Mouse (Mus musculus) 3T3-L1 (cell line): ENCODE results near the gene Spg7.
A peak's percentile ranks its signal among the peaks of the same experiment; 100 is the strongest.

Source experiments
- DNase-seq: peaks from one replicate; pipeline ENCODE4 v3.0.0-alpha.2; 2015; ENCODE audit warnings: low read depth, low spot score

Gene Spg7

DNA sequence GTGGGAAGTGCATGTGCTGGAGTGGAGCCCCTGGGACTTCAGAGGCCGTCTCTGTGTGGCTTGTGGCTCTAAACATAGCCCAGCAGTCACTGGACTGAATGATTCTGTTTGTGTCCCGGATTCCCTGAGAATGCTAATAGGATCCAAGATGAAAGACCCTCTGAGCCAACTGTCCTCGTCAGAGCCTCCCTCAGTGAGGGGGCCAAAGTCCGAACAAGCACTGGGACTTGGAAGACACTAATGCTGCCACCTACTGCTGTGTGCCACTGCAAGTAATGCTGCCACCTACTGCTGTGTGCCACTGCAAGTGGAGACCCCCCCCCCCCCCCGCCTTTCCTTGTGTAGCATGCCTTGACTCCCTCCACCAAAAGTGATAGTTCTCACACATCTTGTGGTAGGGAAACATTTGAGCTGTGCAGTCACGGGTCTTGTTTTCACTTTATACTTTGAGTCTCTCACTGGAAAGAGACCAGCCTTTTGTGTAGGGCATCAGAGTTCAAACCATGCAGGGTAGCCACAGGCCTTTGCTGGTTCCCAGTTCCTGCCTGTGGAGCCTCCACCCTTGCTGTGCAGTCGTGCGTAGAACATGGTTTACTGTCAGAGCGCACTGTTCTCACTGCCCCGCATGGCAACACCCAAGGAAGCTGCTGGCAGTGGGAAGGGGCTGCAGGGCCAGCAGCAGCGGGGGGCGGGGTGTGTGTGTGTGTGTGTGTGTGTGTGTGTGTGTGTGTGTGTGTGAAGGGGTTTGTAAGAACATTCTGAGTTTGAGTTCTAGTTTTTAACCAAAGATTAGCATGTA lies 35.2 kb downstream of the Spg7 start:
- DNase-seq, result no peak

DNA sequence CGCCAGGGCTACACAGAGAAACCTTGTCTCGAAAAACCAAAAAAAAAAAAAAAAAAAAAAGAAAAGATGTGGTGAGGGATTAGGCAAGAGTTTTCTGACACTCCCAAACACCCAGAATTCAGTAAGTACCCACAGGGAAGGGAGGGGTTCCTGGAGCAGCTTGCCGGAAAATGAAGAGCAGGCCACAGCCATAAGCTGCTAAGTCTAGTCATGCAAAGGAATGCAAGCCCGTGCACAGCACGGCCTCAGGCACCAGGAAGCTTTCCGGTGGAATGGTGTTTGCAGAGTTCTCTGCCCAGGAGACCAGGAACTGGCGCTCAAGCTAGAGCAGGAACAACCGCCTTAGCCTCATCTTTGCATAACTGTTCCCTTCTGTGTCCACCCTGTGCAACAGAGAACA lies 37.5 kb downstream of the Spg7 start:
- DNase-seq, result peak; percentile 95

DNA sequence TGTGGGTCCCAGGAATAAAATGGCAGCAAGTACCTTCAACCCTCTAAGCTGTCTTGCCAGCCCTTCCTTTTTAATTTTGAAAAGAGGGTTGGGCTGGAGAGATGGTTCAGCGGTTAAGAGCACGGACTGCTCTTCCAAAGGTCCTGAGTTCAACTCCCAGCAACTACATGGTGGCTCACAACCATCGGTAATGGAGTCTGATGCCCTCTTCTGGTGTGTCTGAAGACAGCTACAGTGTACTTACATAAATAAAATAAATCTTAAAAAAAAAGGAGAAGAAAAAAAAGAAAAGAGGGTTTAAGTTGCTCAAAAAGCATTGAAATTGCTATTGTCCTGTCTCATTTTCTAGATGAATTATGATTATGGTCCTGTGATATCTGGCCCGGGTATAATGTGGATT lies 38.5 kb downstream of the Spg7 start:
- peak; percentile 27 for DNase-seq

DNA sequence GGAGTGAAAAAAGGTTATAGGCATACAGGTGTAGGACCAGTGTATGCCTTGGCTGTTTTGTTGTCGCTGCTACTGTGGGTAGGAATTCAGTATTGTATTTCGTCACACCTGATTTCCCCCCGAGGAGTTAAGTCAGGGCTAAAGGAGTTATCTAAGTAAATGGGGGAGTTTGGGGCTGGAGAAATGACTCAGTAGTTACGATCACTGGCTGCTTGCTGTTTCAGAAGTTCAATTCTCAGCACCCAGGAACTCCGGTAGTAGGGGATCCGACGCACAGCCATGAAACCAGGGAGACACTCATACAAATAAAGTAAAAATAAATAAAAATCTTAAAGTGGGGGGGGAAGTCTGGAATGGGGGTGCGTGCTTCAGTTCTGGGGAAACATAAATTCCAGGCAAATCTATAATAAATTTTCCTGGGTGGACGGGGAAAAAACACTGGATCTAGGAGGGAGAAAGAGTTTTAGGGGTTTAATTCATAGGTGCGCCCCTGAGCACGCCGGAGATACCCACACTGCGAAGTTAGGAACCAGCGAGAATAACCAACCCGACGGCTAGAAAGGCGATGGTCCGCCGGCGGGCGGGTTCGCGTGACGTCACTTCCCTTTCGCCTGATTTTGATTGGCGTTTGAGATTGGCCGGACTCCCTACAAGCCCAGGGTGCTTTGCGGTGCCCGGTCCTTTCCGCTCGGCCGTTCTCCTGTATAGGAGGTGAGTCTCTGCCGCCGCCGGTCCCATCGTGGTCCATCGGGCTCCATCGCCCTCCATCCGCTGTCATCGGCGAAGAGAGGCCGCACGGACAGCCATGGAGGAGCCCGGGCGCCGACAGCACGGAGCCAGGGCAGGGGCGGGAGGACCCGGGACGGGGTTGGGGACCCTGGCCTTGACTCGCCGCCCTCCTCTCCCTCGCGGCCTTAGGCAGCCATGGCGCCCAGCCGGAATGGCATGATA lies 39.3 kb downstream of the Spg7 start, which contains the start of gene Rpl13:
Gene Rpl13 (plus strand): TSS at position 616 of the 951 bp plus-strand sequence.
- DNase-seq, result peak; percentile 97

DNA sequence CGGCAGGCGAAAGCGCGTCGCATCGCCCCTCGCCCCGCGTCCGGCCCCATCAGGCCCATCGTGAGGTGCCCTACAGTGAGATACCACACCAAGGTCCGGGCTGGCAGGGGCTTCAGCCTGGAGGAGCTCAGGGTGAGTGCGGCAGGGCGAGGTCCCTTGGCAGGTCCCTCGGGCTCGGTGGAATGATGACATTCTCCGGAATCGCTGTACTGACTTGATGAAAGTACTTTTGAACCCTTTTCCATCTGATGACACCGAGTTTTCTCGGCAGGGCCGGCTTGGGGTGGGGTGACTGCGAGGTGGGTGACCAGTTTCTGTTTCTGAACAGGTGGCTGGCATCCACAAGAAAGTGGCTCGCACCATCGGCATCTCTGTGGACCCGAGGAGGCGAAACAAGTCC lies 40.1 kb downstream of the Spg7 start:
- DNase-seq, result peak; percentile 31

DNA sequence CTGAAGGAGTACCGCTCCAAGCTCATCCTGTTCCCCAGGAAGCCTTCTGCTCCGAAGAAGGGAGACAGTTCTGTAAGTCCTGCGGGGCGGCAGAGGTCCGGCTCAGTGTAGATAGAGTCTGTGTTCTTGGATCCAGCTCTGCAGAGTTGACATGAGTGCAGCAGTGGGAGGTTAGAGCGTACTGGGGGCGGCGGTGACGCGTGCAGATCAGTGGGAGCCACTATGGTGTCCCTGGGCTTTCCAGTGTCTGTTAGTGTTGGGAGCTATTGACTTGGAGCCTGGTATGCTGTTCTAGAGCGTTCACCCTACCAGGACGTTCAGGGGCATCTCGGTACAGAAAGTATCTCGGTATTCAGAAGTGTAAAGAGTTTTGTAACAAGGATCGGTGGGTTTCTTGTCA lies 40.5 kb downstream of the Spg7 start:
- peak; percentile 28 for DNase-seq

DNA sequence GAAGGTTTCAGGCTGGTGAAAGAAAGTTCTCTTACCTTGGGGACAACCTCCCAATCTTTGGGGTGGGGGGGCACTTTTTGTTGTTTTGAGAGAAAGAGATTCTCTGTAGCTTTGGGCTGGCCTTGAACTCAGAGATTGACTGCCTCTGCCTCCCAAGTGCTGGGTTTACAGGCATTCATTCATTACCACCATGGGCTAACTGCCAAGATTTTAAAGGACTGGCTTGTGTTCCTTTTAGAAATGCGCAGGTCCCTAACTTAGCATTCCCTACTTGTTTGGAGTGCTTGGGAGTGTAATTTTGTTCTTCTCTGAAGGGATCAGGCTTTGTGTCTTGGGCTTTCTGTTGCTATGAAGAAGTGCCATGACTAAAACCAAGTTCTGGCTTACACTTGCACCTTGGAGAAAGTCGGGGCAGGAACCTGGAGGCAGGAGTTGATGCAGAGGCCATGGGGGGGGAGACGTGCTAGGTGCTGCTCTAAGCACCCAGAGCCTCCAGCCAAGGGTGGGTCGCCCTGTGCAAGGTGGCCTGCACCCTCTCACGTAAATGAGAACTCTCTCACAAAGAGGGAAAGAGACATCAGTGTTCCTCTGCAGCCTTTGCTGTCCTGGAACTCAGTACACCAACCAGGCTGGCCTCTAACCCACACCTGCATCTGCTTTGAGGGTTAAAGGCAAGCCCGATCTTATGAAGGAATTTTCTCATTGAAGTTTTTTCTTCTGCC lies 41.5 kb downstream of the Spg7 start:
- peak; percentile 50 for DNase-seq

DNA sequence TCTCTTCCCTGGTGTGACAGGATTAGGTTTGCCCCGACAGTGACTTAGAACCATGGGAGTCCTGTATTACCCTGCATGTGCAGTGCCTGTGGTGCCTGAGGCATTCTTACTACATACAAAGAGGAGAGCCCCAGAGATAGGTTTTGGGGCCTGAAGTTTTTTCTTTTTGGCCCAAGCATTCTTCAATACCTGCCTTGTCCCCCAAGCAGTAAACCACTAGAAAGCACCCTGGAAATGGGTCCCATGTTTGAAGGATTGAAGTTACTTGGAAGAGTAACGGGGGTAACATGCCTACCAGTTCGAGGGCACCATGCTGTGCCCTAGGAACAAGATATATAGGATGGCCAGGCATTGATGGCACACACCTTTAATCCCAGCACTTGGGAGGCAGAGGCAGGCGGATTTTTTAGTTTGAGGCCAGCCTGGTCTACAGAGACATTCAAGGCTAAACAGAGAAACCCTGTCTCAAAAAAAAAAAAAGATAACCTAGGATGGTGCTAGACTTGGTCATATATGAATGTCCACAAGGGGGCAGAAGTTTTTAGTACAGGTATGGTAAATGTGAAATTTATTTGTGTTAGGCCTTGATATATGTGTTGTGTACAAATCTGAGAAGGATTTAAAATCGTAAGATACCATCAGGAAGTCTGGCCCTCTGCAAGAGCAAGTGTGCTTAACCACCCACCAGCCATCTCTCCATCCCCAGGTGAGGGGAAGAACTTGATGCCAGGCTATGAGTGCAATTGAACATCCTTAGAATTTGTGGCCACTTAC lies 43.0 kb downstream of the Spg7 start:
- DNase-seq, result peak; percentile 91

DNA sequence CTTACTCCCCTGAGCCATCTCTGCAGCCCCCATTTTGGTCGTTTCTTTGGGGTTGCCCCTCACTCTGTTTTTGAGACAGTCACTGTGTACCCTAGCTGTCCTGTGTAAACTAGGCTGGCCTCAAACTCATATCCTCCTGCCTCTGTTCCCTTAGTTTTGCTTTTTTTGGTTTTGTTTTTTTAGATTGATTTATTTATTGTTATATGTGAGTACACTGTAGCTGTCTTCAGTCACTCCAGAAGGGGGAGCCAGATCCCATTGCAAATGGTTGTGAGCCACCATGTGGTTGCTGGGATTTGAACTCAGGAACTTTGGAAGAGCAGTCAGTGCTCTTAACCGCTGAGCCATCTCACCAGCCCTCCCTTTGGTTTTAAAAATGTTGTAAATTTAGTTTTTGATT lies 43.8 kb downstream of the Spg7 start:
- peak; percentile 72 for DNase-seq

DNA sequence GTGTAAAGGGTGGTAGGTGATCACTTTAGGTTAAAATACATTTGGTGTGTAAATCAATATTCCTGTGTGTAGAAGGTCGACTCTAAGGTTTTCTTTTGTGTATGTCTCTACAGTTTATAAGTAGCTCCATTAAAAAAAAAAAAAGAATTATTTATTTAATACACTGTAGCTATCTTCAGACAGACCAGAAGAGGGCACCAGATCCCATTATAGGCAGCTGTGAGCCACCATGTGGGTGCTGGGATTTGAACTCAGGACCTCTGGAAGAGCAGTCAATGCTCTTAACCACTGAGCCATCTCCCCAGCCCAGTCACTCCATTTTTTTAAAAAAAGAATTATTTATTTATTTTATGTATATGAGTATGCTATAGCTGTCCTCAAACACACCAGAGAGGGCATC lies 45.3 kb downstream of the Spg7 start:
- peak; percentile 25 for DNase-seq

DNA sequence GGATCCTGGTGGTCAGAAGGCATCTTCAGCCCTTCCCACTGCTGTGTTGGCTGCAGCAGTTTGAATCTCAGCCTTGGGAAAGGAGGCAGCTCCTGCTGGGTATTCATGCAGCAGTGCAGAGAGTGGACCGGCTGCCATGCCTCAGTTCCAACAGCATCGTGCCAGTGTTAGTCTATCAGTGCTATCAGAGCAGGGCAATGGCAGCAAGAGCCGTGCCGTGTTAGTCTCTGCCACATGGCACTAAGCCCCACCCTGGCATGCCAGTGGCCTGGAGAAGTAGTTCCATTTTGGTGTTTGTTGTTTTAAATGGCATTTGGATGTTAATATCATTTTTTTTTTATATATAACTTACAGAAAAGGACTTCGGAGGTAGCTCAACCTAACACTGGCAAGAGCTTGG lies 46.2 kb downstream of the Spg7 start:
- no peak for DNase-seq

DNA sequence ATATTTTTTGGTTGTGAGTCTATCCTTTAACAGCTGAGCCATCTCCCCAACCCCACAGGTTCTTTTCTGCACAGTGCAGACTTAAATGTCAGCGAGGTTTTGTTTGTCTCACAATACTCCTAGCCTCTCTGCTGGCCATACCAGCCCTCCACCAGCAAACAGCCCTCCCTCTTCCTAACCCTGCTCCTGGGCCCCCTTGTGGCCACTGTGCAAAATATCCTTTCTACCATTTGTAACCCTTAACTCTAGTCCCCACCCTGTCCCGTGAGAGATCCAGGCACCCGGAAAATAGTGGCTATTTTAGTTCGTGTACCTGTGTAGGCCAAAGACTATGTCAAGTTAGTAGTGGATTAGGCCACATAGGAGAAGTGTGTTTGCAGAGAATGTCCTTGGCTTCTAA lies 47.9 kb downstream of the Spg7 start:
- DNase-seq, result peak; percentile 64

DNA sequence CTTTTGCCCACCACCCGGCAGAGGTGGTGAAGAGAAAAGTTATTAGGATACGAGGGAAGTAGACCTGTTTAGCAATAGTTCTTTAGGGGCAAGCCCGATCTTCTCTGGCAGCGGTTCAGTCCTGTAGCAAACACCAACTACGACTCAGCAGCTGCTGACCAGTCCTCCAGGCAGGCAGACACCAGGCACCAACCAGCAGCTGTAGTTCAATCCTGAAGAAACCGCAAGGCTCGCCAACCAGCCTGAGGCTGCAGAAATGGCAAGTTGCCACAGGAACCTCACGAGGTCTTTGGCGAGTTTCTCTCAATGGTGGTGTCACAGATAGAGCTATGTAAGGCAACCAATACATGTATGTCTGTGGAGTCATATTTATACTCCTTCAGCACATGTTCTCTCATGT lies 50.1 kb downstream of the Spg7 start:
- DNase-seq, result peak; percentile 81

DNA sequence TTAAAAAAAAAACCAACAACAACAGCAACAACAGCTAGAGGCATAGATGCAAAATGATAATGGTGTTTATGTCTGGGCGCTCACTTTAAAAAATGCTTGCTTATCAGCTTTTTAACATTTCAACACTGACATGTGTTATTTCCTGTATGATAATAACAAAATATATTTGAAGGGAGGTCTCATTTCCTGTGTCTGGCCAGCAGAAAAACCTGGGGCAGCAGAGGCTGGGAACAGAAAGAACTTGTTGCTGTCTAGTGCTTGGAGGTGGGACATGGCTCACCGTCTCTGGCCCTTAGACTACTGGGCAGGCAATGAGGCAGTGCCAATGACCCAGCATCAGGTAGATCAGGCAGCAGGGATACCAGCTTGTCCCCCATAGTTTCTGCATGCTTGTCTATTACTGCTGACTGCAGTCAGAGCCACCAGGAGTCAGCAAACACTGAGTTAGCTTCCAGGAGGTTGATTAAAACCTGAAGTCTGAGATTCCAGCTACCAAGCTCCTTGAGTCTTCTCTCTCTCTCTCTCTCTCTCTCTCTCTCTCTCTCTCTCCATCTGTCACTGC lies 51.2 kb downstream of the Spg7 start:
- peak; percentile 55 for DNase-seq

DNA sequence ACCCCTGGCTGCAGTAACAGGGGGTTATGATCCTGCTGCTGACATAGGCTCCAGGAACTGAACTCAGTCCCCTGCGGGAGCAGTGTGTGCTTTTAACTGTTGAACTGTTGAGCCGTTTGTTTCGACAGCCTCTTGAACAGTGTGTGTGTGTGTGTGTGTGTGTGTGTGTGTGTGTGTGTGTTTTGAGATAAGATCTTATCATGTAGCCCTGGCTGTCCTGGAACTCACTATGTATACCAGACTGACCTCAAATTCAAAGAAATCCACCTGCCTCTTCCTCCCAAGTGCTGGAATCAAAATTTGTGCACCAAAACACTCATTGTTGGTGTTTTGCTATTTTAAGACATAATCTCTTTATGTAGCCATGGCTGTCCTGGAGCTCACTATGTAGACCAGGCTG lies 51.9 kb downstream of the Spg7 start:
- DNase-seq, result no peak

DNA sequence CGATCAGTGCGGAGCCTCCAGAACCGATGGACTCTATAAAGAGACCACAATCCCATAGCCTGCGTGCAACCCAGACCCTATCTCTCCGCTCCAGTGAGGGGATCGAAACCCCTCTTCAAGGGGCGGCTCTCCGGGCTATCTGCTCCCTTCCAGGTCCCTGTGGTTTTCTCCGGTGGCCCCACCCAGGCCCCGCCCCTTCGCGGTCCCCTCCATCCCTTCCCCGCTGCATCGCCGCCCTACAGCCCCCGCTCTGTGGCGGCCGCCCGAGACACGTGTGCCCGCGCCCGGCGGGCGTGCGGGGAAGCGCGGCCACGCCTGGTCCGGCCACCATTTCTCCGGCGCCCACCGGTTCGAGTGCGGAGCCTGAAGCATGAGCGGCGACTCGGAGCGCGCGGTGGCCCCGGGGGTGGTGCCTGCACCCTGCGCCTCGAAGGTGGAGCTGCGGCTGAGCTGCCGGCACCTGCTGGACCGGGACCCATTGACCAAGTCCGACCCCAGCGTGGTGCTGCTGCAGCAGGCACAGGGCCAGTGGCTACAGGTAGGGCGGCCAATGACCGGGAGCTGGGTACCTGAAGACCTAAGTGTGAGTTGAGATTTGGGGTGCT lies 54.5 kb downstream of the Spg7 start, which contains the start of gene Cpne7:
Gene Cpne7 (plus strand): TSS at position 248 of the 605 bp plus-strand sequence.
- DNase-seq, result no peak

DNA sequence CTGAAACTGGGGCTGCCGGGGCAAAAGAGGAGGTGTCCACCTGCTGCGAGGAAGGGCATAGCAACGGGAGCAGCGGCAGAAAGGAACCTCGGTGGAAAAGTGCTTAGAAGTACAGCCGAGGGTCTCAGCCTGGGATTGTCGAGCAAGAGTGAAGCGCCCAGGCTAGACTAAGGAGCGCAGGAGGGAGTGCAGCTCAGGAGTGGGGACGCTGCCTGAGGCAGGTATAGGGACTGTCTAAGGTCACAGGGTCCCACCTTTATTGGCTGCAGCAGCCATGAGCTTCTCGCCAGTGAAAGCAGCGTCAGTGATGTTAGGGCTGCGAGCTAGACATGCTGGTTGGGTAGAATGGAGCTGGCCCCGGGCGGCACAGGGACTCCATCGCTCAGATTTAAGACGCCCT lies 55.0 kb downstream of the Spg7 start:
- DNase-seq, result no peak

DNA sequence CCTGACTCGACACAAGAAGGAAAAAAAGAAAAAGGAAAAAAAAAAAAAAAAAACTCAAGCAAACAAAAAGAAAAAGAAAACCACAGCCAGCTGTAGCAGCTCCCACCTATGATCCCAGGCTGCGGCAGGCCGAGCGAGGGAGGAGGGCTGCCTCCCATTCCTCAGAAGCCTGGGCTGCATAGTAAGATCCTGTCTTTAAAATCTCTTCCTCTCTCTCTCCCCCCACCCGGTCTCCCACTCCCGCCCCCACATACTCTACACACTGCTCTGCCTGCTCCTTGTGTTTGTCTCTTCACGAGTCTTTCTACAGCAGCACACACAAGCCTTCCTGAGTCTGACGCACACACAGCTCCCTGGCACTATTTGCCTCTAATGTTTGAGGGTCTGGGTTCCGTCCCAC lies 59.3 kb downstream of the Spg7 start:
- no peak for DNase-seq

DNA sequence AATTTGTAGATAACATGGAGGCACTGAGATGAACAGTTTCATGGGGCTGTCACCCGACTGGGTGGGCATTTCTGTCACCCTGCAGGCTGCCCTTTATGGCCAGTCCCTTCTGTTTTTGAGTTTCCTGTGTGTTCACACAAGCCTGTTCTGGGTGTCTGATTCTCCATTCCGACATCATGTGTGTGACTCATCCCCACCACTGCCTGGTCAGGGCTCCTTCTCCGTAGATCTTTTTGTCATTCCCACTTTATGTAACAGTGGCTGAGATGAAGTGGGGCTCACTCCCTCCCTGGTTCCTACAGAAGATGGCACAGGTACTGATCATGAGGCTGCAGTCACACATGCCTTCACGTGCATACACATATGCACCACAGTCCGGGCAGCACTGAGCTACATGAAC lies 59.9 kb downstream of the Spg7 start:
- DNase-seq, result peak; percentile 46

DNA sequence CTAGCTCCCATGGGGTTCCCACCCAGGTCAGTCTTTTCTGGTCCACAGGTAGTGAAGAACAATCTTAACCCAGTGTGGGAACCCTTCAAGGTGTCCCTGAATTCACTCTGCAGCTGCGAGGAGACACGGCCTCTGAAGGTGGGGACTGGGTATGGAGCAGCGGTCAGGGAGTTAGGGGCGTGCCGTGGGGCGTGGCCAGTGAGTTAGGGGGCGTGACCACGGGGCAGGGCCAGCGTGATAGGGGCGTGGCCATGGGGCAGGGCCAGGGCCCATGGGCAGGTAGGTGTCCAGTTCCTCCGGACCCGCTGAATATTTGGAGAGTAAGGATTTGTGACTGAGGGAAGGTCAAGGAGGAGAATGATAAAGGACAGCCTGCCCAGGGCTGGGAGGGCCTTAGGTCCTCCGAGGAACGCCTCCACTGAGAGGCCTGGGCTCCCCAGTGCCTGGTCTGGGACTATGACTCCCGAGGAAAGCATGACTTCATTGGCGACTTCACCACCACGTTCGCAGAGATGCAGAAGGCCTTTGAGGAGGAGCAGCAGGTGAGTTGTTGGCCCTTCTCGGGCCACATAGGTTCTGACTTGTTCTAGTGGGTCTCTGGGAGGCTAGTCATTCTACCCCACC lies 63.6 kb downstream of the Spg7 start:
- DNase-seq, result no peak
